Mouse (Mus musculus) telencephalon, adult 2 months (tissue): ENCODE results near the gene Ephb2.

Source experiments
- DNase-seq: peaks from one replicate; pipeline ENCODE4 v3.0.0-alpha.2; 2011; ENCODE audit warnings: low read depth, low spot score

Gene Ephb2

DNA sequence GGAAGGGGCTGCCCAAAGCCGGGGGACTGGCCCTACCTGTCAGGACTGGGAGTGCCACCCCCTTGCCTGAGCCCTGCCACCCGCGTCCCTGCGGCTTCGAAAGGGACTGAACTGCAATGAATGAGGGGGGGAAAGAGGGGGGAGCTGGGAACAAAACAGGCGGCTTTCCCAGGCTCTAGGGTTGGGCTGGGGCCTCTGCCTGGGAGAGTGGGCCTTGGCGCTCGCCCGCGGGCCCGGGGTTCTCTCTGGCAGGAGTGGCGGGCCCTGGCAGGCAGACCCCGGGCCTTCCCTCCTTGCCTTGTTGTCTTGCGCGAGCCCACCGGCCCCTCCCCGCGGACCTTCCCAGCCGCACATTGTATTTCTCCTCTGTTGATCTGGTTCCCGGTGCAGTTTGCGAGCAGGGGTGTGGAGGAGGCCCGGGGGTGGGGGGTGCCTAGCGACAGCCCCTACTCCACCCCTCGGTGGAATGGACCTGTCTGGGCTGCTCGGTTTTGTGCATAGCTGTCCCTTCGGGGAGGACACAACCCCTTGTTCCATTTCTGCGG is 671 bp upstream of the Ephb2 start:
- DNase-seq, result no peak

DNA sequence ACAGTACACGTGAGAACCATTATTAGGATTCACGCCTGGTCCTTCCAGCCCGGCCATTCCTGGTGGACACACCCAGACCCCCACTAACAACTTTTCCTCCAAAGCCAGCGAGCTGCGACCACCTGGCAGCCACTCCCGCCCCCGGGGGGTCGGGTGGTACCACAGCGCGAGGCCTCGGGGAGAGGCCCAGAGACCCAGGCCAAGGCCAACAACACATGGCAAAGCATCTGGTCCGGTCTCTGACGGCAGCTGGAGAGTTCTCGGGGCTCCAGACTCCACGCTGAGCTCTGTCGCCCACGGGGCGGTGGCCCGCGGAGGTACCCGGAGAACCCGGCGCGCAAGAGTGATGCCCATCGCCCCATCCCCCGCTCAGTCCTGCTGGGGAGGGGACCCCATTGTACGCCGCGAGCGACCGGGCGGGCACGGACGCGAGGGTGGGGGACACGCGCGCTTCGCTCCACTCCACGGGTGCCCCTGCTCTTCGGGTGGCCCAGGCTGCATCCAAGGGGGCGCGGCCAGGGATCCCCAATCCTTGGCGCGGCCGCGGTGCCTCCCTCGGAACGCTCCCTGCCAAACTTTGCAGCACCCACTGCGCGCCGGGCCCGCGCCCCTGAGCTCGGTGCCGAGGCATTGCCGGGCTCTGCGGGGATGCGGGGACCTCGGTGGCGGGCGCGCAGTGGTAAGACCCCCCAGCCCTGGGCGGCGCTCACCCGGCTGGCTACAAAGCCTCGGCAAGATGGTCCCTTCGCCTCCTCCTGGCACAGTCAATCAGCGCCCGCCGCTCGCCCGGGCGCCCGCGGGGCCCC is 770 bp downstream of the Ephb2 start:
- no peak for DNase-seq

DNA sequence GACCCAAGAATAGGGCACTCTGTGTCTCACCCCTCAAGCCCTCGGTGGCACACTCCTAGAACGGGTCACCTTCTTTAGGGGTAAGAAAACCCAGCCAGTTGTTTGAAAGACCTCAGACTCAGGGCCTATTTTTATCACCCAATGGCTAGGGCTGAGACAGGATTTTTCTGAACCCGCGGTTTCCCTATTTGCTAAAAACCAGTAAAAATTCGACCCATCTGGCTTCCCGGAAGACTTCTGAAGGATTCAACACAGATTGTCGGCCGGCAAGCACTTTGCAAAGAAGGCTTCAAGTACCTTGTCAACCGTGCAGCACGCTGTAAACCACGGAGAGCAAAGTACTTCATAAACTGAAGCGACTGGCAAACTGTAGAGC is 1.4 kb downstream of the Ephb2 start:
- no peak for DNase-seq

DNA sequence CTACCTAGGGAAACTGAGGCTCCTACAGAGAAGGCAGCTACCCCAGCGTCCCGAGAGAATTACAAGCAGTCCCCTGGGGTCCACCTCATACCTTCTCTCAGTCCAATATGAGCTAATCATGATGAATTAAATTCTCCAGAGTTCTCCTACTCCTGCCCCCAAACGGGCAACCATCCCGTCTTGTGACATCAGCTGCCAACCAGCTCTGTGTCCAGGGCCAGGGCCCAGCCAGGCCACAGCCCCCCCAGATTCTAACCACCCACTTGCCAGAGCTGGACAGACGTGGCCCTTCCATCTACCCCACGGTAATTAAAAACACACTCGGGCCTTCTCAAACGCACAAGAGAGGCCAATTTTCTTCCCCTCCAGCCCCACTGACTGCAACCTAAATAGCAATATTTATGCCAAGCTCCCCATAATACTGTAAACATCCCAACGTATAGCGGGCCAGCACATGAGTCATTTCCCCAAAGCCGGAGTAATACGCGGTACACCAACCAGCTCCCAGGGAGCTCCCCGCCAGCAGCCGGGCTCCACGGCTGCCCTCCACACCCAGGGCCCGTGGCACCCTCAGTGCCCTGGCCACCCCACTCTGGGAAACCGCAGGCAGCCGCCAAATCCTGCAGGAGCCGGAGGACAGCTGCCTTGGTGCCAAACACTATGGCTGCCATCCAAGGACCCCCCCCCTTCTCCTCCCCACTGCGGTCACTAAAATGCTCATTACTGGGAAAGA is 2.0 kb downstream of the Ephb2 start:
- DNase-seq, result no peak

DNA sequence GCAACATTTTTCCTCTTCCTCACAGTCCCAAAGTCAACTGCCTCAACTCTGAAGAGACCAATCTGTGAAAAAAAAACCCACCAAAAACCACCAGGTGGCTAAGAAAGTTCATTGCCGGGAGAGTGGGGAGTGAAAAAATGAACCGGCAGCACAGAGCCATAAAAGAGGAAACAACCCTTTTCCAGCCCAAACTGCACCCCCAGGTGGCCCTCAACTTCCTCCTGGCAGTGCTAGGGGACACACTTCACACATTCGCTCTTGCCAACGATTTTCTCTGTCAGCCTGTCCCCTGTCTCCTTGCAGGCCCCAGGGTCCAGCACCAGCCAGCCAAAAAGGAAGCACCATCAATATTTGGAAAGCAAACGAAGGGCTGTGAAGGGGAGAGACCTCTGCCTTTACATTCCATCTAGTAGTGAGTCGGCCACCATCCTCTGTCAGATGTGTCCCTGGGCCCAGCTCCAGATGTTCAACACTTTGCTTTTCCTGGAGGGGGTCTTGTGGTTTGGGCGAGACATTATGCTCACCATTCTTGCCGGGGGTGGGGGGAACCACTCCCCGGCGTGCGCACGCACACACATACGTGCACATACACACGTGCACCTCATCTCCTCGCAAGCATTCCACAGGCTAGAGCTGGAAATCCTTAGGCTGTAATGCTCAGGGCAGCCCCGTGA is 3.1 kb downstream of the Ephb2 start:
- no peak for DNase-seq

DNA sequence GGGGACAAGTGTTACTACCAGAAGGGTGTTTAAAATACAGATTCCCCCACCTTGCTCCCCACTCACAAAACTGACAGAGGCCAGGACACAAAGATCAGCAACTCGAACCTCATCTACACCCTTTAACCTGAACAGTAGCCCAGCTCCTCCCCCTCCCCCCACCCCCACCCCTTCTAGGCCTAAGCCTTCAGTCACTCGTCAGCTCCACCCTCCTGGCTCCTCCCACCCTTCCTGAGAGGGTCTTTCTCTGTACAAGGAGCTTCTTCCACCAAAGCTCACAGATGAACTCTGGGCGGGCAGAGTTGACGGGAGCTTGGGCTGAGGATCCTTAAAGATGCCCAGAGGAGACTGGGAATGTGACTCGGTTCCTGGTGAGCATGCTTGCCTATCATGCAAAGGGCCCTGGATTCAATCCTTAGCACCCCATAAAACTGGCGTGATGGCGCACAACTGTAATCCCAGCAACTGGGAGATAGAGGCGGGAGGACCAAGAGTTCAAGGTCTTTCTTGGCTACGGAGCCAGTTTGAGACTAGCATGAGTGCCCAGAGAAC is 5.4 kb downstream of the Ephb2 start:
- no peak for DNase-seq

DNA sequence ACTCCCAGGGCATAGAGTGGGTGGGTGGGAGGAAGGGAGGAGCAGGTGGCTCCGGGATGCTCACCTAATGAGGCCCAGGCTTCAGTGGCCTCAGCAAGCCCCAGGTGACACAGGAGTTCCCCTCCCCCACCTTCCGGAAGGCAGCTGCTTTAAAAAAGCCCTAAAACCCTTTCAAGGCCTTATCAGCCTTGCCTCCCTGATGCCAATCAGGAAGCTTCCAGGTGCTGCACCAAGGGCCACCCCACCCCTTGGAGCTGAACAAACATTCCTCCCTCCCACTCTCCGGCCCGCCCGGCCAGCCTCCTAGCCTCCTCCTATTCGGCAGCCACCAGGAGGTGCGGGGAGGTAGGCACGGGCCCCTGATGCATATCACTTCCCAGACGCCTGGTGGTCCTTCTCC is 6.0 kb downstream of the Ephb2 start:
- DNase-seq, result no peak

DNA sequence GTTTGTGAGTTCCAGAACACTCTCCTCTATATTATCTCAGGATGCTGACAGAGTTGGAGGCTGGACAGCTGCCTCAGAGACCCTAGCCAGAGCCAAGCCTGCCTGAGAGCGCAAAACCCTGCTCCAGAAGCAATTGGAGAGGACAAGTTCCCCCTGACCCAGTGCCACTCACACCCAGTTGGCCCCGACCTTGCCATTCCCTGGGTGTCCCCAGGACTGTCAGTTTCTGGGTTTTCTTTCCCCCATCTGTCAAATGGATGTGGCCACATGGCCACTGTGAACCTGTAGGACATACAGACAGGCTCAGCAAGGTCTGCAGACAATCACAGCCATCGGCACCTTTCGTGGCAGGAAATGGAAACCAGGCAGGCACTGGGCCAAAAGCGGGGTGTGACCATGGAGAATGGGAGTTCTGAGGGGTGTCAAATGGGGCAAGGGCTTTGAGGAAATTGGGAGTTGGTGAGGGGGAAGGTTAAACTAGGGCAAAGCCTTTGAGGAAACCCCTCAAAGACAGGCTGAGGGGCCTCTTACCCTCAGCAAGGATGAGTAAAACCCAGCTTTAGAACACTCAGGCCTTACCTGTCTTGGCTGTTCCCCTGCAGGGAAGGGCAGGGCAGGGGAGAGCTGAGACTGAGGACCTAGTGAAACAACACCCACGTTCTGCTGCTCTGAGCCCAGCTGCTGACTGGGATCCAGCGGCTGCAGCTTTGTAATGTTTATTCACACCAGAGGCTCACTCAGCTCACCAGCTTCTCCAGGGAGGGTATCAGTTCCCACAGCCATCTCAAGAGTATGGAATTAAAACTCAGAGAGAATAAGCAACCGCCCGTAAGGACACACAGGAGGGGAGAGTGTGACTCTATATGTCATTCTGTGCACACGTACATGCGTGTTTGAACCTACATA is 6.9 kb downstream of the Ephb2 start:
- no peak for DNase-seq

DNA sequence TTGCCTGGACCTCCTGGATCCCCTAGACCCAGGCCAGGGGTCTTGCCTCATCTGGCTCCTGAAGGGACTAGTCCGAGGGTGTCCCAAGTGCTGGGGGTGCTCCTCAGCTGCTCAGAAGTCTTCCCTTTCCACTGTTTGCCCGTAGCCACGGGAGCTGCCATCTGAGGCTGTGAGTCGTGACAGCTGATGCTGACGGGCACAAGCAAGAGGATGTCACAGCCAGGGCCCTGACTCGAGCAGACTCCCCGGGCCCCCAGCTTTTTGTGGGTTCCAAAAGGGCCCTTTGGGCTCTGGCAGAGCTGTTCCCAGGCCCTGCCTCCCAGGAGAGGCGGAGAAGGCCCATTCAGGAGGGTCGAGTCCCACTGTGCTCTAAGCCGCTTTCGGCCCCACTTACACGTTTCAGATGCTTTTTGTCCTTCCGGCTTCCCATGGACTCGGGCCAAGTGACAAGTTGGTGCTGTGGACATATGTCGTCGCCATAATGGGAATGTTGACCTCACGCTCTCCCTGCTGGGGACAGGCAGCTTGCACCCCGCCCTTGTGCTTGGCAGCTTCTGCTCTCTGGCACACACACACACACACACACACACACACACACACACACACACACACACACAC is 10.7 kb downstream of the Ephb2 start:
- no peak for DNase-seq

DNA sequence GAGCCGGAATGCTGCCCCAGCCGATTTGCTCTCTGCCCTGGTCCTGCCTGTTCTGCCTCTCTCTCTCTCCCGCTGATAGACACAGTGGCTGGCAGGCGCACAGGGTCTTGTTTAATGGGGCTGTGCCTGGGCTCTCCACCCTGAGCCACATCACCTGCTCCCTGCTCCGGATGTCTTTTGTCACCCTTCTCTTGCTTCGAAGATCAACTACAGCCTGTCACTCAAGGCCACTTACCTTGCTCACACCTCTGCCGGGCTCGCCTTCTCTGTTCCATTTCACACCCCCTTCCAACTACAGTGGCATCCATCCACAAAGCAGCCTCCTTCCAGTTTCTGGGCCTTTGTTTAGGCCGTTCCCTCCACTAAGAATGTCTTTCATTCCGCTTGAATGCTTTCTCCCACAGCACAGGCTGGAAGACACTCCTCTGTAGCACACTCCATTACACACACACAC is 15.7 kb downstream of the Ephb2 start:
- DNase-seq, result no peak

DNA sequence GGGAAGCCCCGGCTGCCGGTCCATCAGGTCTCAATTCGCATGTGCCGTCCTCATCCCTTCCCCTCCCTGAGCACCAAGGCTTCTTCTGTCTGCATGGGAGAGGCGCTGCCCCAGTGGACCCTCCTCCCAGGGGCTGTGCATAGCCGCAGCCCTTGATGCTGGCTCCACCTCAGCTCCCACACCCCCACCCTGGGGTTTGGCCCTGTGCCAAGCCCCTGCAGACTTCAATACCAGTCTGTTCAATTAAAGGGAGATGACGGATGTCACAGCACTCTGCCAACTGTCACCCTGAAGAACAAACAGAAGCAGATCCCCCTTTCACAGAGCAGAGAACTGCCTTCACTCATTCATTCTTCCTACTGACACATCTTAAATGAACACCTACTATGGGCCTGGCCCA is 19.1 kb downstream of the Ephb2 start:
- DNase-seq, result no peak

DNA sequence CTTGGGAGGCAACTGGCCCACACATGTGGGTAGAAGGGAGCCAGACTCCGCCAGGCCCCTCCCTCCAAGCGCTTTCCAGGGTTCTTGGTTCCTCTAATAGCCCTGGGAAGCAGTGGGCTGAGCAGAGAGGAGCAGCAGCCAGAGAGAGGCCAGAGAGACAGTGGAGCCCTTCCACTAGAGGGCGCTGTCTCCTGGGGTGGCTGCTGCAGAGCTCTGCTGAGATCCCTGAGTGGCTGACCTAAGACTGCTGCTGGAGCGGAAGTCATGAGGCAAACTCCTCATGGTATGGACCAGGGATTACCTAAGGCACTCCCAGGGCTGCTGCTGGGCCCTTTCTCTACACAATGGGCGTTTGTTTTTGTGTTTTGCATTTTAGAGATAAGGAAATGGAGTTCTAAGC is 20.4 kb downstream of the Ephb2 start:
- DNase-seq, result no peak

DNA sequence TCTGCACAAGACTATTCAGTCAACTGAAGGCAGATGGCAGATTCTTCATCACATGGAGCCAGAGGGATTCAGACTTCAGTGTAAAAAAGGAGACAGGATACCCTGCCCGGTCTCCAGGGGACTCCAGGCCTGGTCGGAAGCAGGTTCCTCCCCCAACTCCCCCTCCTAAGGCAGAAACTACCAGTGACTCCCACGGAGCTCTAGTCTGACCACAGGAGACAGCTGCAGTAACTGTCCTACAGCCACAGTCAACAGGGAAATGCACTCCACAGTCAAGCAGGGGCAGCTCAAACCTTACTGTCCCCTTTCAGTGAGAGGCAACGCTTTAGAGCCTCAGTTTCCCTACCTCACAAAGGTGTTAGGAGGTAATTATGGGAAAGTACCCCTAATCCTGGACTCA is 23.2 kb downstream of the Ephb2 start:
- no peak for DNase-seq

DNA sequence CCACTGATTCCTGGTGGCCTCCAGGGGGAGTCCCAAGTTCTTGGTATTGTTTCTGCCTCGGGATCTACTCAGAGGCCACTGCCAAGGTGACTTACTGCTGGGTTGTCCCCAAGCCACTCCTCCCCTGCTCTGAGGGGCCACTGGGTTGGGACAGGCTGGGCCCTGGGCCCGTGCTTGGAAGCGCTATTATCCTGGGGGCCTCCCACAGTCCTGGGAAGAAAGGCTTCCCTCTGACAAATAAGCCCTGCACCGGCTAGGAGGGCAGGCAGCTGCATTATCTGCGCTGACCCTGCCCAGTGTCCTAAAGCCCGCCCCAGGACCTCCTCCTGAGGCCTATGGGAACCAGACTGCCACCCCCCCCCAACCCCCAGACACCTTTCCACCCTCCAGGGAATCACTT is 24.2 kb downstream of the Ephb2 start:
- DNase-seq, result no peak

DNA sequence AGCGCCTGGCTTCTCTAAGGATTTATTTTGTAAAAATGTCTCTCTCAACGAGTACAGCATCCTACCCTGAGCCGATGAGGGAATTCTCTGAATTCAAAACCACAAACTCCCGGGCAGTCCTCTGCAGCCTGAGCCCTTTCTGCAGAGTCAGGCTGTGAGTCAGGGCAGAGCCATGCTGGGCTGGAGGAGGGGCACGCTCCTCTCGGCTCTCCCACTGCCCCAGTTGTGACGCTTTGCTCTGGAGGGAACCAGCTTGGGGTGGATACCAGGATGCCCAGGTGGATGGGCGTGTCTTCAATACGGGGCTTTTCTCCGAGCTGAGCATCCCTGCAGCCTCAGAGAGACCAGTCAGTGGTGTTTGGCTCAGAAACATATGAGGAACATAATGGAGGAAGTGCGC is 27.3 kb downstream of the Ephb2 start:
- DNase-seq, result no peak

DNA sequence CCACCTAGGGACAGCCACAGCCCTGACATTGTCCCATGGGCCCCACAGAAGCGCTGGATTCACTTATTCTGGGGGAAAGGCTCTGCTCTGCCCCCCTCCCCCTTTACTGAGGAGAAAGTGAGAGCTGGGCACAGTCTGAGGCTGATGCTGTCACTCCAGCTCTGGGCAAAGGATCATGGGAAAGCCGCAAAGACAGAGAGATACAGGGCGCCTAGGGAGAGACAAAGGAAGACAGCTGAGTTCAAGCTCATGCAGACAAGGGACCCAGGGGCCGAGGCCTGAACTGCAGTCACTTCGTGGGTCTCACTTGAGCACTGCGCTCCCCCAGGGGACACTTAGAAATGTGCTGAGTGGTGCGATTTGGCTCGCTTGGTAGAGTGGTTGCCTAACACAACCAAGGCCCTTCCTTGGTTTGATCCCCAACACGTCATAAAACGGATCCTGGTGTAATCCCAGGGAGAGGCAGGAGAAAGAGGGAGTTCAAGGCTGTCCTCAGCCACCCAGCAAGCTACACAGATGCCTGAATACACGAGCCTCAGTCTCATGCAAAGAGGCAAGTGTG is 28.3 kb downstream of the Ephb2 start:
- no peak for DNase-seq

DNA sequence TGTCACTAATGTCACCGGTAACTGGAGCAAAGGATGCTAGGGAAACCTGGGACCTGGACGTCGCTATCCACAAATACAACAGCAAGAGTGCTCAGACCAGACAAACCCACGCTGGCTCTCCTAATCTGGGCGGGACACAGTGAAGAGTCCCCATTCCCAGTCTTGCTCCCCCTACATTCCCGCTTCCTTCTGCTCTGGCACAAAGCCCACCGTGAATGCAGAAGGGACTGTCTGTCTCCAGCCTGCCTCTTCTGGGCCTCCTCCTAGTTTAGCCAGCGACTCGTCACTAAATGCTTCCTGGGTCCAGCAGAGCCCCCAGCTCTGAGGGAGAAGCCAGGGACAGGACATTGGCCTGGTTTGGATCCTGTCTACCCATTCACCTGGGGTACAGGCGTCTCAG is 29.5 kb downstream of the Ephb2 start:
- DNase-seq, result no peak

DNA sequence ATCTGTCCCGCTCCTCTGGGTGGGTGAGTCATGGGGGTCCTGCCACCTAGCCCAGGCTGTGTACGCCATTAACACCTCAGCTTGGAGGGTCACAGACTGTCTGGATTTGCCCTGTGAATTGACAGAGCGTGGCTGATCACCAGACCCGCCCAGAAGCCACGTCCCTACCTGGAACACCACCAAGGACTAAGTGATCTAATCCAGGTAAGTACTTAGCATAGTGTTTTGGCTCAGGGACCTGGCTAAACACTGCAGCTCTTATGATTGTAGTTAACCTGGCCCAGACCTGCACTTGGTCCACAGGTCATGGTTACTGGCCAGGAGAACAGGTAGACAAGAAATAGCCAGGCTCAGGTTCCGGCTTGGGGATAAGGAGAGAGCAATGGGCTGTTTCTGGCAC is 31.4 kb downstream of the Ephb2 start:
- no peak for DNase-seq

DNA sequence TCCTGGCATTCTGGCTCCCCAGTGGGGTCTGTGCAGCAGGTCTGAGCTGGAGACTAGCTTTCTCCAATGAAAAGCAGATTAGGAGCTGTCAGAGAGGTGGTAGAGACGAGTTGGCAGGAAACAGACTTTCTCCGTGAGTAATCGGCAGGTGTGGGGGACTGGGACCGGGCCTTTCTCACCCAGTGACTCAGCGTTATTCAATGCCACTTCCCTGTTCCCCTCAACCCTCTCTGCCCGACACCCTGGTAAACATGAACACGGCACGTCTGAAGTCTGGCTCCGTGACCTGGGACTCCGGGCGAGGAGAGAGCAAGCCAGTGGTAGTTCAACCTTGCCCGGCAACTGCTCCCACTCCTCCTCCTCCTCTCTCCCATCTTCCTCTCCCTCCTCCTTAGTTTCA is 33.3 kb downstream of the Ephb2 start:
- DNase-seq, result no peak

DNA sequence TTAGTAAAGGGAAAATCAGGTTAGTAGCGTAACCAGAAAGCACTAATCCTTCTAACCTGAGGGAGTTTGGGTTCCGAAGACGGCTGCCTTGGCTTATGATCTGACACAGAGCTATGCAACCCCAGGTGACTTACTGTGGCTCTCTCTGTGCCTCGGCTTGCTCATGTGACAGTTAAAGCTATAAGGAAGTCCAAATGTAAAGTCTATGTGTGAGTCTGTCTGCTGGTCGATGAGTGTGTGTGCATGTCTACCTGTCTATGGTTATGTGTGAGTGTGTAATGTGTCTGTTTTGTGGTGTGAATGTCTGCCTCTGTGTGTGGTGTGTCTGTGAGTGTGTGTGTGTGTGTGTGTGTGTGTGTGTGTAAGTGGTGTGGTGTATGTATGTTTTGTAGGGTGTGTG is 33.8 kb downstream of the Ephb2 start:
- no peak for DNase-seq
